Mouse (Mus musculus) cerebellum, adult (tissue): ENCODE measurements around the gene Sorcs1.

Experiments used
- ATAC-seq: cut with Nextera tagmentation; 2 replicates; pipeline ENCODE4 v1.9.2; 2017; ENCODE audit warnings: mild to moderate bottlenecking, moderate library complexity, mixed read lengths; ENCODE audit not compliant: insufficient number of reproducible peaks, low FRiP score, low TSS enrichment

The Sorcs1 gene

DNA sequence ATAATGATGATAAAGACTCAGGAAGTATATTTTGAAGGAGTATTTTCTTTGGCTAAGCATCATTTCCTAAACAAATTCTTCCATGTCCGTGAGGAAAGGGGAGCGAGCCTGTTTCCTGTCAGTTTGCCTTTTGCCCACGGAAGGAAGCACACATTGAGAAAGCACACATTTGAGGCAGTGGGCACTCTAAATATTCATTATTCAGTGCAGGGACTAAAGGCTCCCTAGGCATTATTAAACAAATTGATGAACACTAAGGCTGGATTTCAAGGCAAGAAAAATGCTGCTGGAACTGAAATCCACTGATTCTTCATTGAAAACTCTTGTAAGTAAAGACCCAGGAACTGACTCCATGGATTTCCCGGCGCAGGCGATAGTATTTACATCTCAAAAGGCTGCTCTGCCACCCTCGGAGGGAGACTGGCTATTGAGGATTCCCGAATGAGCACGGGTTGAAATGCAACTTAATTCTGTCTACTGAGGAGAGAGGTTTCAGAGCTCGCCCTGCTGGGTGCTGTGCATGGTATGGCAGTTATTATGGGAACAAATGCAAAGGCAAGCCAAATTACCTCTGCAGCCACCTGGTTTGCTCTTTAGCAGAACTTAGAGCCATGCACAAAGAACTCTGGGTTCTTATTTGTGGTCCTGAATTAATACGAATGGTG lies 238.1 kb downstream of the Sorcs1 start:
- ATAC-seq, result peak; percentile 56; the same call in 1 of the 2 replicates

DNA sequence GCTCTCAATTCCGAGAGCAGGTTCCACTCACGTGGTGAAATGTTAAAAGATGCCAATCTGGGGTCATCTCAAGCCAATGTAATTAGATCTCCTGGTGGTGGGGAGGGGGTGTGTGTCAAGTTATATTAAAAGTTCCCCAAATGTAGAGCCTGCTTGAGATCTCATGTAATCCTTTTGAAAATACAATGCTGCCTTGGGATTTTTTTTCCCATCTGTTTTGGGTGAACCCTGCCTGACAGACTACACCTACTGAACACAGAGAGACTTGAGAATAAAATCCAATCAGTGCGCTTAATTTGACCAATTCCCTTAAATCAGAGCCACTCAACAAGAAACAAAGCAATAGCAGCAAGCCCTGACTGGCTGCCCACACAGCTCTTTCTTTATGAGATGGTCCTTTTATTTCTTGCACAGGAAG lies 239.0 kb downstream of the Sorcs1 start:
- ATAC-seq, result no peak

DNA sequence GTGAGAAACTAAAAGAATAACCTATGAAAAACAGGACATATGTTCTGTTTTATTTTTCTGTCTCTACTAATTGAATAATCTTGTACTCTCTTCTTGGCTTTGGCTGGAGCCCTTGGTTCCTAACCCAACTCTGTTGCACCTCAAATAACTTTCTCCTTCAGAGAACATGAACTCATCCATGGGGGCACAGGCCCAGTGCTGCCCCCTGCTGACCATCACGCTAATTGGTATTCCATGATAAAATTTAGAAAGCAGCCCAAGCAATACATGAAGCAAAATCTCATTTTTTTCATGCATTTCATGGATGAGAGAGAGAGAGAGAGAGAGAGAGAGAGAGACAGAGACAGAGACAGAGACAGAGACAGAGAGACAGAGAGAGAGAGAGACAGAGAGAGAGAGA lies 255.5 kb downstream of the Sorcs1 start:
- no peak for ATAC-seq

- no peak for ATAC-seq
Measured at GRCm38 (mm10) chr19:50418962-50419720, 259.3 kb downstream of the Sorcs1 start.

DNA sequence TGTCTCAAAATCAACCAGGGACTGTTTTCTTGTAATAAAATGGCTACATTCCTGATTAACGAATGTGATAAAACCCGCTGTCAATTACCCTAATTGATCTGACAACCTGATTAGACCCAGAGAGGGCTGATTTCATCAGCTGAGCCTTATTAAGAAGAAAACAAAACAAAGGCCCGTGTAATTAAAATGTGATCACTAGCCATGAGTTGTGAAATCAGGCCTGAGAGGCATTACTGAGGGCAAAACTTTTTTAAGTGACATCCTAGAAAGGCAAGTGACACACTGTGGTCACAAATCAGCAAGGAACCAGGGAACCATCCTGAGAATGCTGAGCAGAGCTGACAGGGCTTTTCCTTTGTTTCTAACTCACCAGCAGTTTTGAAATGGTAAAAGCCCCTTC lies 267.9 kb downstream of the Sorcs1 start:
- ATAC-seq, result no peak

- ATAC-seq, result no peak
Measured at GRCm38 (mm10) chr19:50398341-50398740, 280.1 kb downstream of the Sorcs1 start.

- no peak for ATAC-seq
Measured at GRCm38 (mm10) chr19:50395731-50396130, 282.7 kb downstream of the Sorcs1 start.

DNA sequence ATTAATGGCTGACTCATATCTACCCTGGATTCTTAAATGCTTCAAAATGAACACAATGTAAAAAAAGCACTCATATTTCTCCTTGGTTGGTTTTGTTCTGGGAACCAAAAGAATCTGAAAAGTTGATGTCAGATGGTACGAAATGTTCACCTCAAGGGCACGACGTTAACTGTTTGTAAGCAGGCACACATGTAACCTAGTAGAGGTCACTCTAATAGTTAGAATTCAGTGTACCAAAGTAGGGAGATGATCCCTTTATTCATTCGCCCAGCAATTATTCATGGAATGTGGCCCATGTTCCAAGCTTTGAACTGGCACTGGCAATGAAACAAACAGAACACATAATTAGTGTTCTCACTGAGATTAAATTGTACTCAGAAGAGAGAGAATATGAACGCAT lies 284.3 kb downstream of the Sorcs1 start:
- ATAC-seq, result no peak

DNA sequence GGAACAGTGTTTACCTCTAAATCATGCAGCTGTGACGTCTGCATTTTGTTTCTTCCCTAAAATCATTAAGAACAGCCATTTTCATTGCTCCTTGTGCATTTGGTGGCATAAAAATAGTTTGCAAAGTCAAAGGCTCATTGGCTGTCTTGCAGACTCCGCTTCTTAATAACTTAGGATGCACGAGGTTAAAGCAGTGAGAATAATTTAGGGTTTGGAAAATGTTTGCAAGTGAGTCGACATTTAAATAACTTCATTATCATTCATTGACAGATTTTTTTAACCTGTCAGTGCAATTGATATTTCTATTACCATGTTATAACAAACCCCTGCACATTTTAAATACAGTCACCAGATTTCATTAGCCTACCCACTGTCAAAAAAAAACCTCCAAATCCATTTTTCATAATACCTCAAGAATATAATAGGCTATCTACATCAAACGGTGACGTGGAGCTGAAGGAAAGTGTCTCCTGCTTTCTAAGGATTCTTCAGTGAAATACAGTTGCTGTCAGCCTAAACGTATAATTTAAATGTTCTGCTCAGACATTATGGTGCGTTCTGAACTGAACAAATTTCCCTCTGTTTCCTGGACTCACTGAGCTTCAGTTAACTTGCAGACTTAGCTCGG lies 288.4 kb downstream of the Sorcs1 start:
- ATAC-seq, result no peak

- no peak for ATAC-seq
Measured at GRCm38 (mm10) chr19:50378901-50379300, 299.5 kb downstream of the Sorcs1 start.

GRCm38 (mm10) chr19:50374751-50375150 lies 303.7 kb downstream of the Sorcs1 start:
- no peak for ATAC-seq

DNA sequence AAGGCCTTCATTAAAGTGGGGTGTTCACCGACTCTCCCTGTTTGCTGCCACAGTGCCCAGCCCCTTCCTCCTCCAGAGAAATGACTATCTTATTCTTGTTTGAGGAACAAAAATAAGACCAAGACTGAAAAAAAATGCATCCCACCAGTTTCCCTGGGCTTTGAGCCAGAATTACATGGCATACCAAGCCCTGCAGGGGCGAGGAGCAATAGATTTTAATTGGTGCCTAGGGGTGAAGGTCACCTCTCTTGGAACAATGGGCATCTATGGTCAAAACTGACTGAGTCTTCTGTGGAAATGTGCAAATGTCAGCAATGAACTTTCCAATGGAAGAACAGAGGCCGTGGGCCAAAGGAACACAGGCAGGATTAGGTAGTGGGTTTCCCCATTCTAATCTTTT lies 312.0 kb downstream of the Sorcs1 start:
- no peak for ATAC-seq

- no peak for ATAC-seq
Measured at GRCm38 (mm10) chr19:50362655-50363500, 315.6 kb downstream of the Sorcs1 start.

DNA sequence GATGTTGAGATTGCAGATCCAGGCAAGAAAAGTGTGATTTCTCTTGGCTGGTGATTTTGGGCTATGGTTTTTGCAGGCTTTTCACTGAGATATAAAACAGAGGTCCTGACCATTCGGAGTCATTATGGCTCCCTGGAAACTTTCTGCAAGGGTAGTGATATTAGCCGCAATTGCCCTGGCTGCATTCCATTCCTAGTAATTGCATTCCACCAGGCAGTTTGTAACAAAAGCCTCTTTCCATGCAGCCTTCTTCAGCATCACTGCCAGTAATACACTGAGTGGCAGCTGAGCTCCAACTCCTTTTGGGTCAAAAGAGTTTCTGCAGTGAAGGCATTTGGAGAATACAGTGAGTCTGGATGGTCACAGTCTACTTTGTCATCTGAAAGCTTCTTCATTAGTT lies 319.9 kb downstream of the Sorcs1 start:
- no peak for ATAC-seq

DNA sequence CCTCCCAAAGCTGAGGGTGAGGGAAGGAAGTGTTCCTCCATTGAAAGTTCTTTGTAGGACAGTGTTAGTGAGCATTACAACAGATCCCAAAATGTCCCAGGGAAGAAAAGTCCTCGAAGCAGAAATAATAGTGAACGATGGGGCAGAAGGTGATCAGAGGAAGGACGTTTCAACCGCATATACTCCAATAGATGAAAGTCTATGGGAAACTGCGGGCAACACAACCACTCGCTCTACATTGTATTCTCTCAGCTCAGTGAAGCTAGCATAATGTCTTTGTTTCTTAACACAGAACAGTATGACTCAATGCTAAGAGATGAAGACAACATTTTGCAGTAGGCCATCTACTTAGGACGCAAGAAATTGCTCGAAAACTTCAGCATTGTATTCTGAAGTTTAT lies 339.2 kb downstream of the Sorcs1 start:
- no peak for ATAC-seq

GRCm38 (mm10) chr19:50336751-50337150 lies 341.7 kb downstream of the Sorcs1 start:
- ATAC-seq, result no peak

- ATAC-seq, result no peak
Measured at GRCm38 (mm10) chr19:50331136-50331535, 347.3 kb downstream of the Sorcs1 start.

GRCm38 (mm10) chr19:50327804-50328203 lies 350.6 kb downstream of the Sorcs1 start:
- no peak for ATAC-seq

- no peak for ATAC-seq
Measured at GRCm38 (mm10) chr19:50326151-50326550, 352.3 kb downstream of the Sorcs1 start.

GRCm38 (mm10) chr19:50325686-50326085 lies 352.8 kb downstream of the Sorcs1 start:
- peak; percentile 45; the same call in 1 of the 2 replicates for ATAC-seq

DNA sequence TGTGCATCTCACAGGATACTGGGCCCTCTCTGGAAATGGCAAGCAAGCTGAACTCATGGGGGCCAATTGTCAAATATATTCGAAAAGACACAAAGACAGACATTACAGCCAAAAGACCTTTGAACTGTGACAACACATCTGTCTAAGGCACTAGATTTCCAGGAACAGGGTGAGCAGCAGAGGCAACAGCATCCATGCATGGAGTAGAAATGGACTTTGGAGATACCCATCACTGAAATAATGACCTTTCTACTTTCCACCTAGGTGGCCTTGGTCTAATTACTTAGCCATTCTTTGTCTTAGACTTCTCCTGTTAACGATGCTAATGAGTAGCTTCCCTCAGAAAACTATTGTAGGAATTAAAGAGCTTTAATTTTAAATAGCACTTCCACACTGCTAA lies 371.4 kb downstream of the Sorcs1 start:
- ATAC-seq, result no peak
